Mouse (Mus musculus) C2C12 (cell line): ENCODE results near the gene Kif1bp. TPM values are rescaled to one million over a fixed set of nuclear protein-coding genes. Genes with fewer than 3 reads are reported as not detected.
A peak's percentile ranks its signal among the peaks of the same experiment; 100 is the strongest.

Experiments used
- H3K27me3 ChIP-seq: one replicate; pipeline ENCODE4 v1.6.1; 2011; ENCODE audit not compliant: control insufficient read depth, insufficient read depth, insufficient read length
- H3K36me3 ChIP-seq: one replicate; pipeline ENCODE4 v1.6.1; 2011; ENCODE audit not compliant: control insufficient read depth, insufficient read depth
- H3K4me3 ChIP-seq: one replicate; pipeline ENCODE4 v1.5.1; 2011; ENCODE audit warnings: mild to moderate bottlenecking, control low read depth; ENCODE audit not compliant: poor library complexity, insufficient read depth, severe bottlenecking
- H3K79me2 ChIP-seq: one replicate; pipeline ENCODE4 v1.6.1; 2011; ENCODE audit not compliant: control insufficient read depth, insufficient read depth
- H3K79me3 ChIP-seq: one replicate; pipeline ENCODE4 v1.6.1; 2011; ENCODE audit warnings: low read depth, control low read depth
- H3ac ChIP-seq: one replicate; pipeline ENCODE3; 2011; ENCODE audit warnings: low read depth; ENCODE audit not compliant: control insufficient read depth, insufficient read length
- CEBPB ChIP-seq: IDR thresholded peaks from one replicate; pipeline ENCODE4 v1.6.1; 2011; ENCODE audit warnings: low read depth, mild to moderate bottlenecking, control low read depth, moderate library complexity
- CTCF ChIP-seq: IDR thresholded peaks from one replicate; pipeline ENCODE4 v1.5.1; 2011; ENCODE audit not compliant: control insufficient read depth, insufficient read depth, insufficient read length
- FOSL1 ChIP-seq: IDR thresholded peaks from one replicate; pipeline ENCODE4 v1.8.0; 2011; ENCODE audit warnings: mild to moderate bottlenecking, low read length; ENCODE audit not compliant: poor library complexity, insufficient read depth, severe bottlenecking
- MAX ChIP-seq: IDR thresholded peaks from one replicate; pipeline ENCODE4 v1.6.1; 2011; ENCODE audit warnings: mild to moderate bottlenecking, control low read depth
- MYOD1 ChIP-seq: IDR thresholded peaks from one replicate; pipeline ENCODE4 v1.6.1; 2011; ENCODE audit warnings: low read depth; ENCODE audit not compliant: control insufficient read depth, insufficient read length
- MYOG ChIP-seq: IDR thresholded peaks from one replicate; pipeline ENCODE4 v1.6.1; 2011; ENCODE audit not compliant: control insufficient read depth, insufficient read length; ENCODE audit errors: extremely low read depth
- USF1 ChIP-seq: IDR thresholded peaks from one replicate; pipeline ENCODE4 v1.6.1; 2011; ENCODE audit warnings: low read depth, mild to moderate bottlenecking, control low read depth, moderate library complexity
- polyA plus RNA-seq: library from polyadenylated mRNA; unstranded; fragments of >200 nt; fragmentation: generic; extraction: Trizol; gene quantifications from one replicate; pipeline ENCODE4 v1.2.1, GENCODE M21; 2012; ENCODE audit warnings: missing spikeins

The Kif1bp gene
- polyA plus RNA-seq, 1 experiment: 21.5 TPM

DNA sequence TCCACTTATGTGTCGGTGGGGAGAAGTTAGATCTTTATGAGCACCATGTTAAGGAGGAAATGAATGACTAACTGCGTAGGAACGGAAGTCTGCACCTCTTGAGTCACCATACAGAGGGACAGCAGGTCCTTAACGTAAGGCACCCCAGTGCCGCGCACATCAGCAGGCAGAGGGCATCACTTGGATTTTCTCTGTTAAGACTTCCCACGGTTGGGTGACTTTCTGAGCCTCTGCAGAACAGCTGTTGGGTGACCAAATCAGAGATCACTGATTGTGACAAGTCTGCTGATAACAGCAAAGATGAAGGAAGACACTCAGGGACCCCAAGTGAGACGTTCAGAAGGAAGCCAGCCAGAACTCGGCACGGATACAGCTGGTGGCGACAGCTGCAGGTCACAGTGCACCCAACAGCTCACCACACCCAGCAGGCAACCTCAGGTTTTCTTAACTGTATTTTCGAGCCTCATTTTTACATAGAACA, 24.6 kb downstream of the Kif1bp start:
- no peak overlapping the region for H3ac ChIP-seq
- peak; percentile 38 for TF ChIP-seq MYOD1
- TF ChIP-seq MYOG: no peak
- H3K4me3 ChIP-seq: no peak overlapping the region
- no peaks in the 10 kb centered on the region for H3K27me3 ChIP-seq
- H3K36me3 ChIP-seq: peaks cover 5% of the 10 kb centered on the region
- H3K79me3 ChIP-seq: no peaks in the 10 kb centered on the region
- H3K79me2 ChIP-seq: no peaks in the 10 kb centered on the region

DNA sequence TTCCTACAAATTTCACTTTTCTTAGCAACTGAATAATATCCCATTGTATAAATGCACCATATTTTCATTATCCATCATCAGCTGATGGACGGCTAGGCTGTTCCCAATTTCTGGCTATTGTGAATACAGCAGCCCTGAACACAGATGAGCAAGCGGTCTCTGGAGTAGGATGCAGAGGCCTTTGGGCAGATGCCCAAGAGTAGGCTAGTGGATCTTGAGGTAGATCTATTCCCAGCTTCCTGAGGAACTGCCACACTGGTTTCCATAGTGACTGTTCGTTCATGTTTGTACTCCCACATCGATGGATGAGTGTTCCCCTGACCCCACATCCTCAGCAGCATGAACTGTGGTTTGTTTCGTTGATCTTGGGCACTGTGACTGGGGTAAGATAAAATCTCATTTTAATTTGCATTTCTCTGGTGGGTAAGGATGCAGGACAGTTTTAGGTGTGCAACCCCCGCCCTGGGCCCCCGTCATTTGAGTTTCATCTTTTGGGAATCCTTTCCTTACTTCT, 27.4 kb downstream of the Kif1bp start:
- H3ac ChIP-seq: no peak overlapping the region

DNA sequence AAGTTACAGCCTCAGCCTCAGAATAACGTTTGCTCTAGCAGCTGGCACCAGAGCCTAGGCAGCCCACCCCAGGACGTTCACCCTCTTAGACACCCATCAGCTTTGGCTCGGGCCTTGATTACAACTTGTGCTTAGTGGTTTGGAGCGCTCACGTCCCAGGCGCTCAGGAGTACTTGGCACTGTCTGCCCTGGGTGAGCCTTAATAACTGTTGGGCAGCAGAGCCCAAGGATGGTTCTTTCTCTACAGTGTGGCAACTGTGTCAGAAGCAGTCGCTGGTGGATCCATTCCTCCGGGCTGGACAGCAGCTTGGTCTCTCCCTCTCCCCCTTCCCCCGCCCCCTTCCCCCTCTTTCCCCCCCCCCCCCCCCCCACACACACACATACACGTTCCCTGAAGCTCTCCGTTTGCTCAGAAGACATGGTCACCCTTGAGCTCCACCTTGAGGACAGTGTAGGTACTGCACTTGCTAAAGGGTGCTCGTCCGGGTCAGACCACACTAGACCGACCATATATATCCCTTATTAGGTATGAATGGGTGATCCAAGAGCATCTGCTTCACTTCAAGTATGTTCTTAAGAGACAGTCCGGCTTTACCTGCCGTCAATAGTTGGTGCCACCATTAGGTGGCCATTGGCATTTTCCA, 28.6 kb downstream of the Kif1bp start:
- Histone ChIP-seq H3K36me3 (no peaks in the 10 kb centered on the region), H3K4me3 (no peak overlapping the region), H3ac (no peak overlapping the region), H3K79me3 (no peaks in the 10 kb centered on the region), H3K27me3 (no peaks in the 10 kb centered on the region), H3K79me2 (no peaks in the 10 kb centered on the region)
- TF ChIP-seq FOSL1 (no peak), CTCF (peak; percentile 77), USF1 (no peak)

More for the DNA sequence above, 27.4 kb downstream of the Kif1bp start:
- Histone ChIP-seq H3K4me3 (no peak overlapping the region), H3K79me2 (no peaks in the 10 kb centered on the region), H3K79me3 (no peaks in the 10 kb centered on the region), H3K36me3 (no peaks in the 10 kb centered on the region), H3K27me3 (no peaks in the 10 kb centered on the region)
- TF ChIP-seq MYOG: no peak
- TF ChIP-seq USF1: no peak
- no peak for TF ChIP-seq MAX
- no peak for TF ChIP-seq FOSL1
- TF ChIP-seq CTCF: no peak
- no peak for TF ChIP-seq CEBPB
- no peak for TF ChIP-seq MYOD1

DNA sequence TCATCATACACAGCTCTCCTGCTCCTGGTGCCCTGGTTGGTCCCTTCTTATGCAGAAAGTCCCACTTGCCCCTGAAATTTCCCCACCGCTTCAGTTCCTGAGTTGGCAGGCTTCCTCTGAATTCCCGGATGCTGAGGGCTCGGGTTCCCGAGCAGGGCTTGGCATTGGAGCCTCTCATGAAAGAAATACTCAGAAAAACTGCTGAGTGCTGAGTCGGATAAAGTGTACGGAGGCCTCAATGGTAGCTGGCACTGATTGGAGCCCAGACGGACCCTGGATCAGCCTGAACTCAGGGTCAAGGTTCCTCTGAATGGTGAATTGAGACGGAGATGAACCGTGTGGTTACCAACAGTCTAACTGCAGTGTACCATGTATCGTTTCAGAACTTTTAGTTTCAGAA, 31.8 kb downstream of the Kif1bp start:
- Histone ChIP-seq H3K36me3 (no peaks in the 10 kb centered on the region), H3K79me3 (no peaks in the 10 kb centered on the region)

DNA sequence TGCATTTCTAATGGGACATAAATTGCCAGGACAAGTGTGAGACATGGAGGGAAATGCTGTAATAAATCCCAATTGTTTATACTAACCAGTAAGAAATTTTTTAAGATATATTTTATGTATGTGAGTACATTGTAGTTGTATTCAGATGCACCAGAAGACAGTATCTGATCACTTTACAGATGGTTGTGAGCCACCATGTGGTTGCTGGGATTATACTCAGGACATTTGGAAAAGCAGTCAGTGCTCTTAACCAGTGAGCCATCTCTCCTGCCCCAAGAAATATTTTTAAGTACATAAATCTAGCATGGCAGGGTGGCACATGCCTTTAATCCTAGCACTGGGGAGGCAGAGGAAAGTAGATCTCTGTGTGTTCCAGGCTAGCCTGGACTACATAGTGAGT, 32.5 kb downstream of the Kif1bp start:
- Histone ChIP-seq H3K4me3 (no peak overlapping the region), H3K36me3 (no peaks in the 10 kb centered on the region)

More for the DNA sequence above, 31.8 kb downstream of the Kif1bp start:
- H3ac ChIP-seq: no peak overlapping the region
- H3K4me3 ChIP-seq: no peak overlapping the region
- H3K79me2 ChIP-seq: no peaks in the 10 kb centered on the region
- no peak for TF ChIP-seq CEBPB
- TF ChIP-seq MAX: no peak
- no peak for TF ChIP-seq USF1
- TF ChIP-seq FOSL1: no peak
- TF ChIP-seq MYOG: no peak
- no peak for TF ChIP-seq MYOD1
- TF ChIP-seq CTCF: no peak
- H3K27me3 ChIP-seq: no peaks in the 10 kb centered on the region

DNA sequence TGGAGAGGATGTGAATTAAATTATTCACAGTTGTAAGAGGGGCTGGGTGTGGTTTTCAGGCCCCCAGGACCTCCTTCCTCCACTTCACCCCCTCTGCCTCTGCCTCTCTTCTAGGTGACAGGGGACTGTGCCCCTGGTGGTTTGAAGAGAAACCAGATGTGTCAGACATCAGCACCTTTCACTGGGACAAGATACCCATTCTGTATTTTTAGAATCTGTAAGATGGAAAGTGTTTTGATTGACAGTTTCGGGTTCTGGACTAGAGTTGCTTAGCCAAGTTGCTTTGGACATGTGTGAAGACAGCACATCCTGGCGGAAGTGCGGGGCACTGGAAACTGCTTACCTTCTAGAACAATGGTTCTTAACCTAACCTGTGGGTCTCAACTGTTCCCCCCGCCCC, 33.9 kb downstream of the Kif1bp start:
- Histone ChIP-seq H3ac (no peak overlapping the region), H3K79me2 (no peaks in the 10 kb centered on the region), H3K27me3 (peaks cover 5% of the 10 kb centered on the region), H3K79me3 (no peaks in the 10 kb centered on the region), H3K4me3 (no peak overlapping the region), H3K36me3 (no peaks in the 10 kb centered on the region)
- TF ChIP-seq CEBPB (no peak), MAX (no peak), MYOG (no peak), USF1 (no peak), MYOD1 (no peak), FOSL1 (no peak), CTCF (no peak)

More for the DNA sequence above, 32.5 kb downstream of the Kif1bp start:
- TF ChIP-seq MAX (no peak), MYOD1 (no peak), MYOG (no peak), FOSL1 (no peak), CEBPB (no peak), USF1 (no peak), CTCF (no peak)
- Histone ChIP-seq H3K27me3 (no peaks in the 10 kb centered on the region), H3K79me3 (no peaks in the 10 kb centered on the region), H3ac (no peak overlapping the region), H3K79me2 (no peaks in the 10 kb centered on the region)
